Mouse (Mus musculus) liver (tissue): ENCODE measurements around the gene Fbf1.
A peak's percentile ranks its signal among the peaks of the same experiment; 100 is the strongest.

ENCODE experiments used
- DNase-seq: peaks from one replicate; pipeline ENCODE4 v3.0.0-alpha.2; 2020; ENCODE audit warnings: mixed read lengths

Gene Fbf1

GRCm38 (mm10) chr11:116178411-116179121 lies 10.6 kb upstream of the Fbf1 start:
- no peak for DNase-seq

DNA sequence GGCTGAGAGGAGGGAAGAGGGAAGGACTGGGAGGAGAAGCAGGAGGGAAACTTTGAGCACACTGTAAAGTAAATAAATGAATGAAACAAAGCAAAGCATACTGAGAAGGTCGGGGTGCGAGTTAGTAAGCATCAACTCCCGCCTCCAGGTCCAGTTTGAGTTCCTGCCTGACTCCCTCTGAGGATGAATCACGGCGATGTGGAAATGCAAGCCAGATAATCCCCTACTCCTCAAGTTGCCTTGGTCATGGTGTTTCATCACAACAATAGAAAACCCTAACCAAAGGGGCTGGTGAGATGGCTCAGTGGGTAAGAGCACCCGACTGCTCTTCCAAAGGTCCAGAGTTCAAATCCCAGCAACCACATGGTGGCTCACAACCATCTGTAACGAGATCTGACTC lies 8.0 kb upstream of the Fbf1 start:
- DNase-seq: no peak

DNA sequence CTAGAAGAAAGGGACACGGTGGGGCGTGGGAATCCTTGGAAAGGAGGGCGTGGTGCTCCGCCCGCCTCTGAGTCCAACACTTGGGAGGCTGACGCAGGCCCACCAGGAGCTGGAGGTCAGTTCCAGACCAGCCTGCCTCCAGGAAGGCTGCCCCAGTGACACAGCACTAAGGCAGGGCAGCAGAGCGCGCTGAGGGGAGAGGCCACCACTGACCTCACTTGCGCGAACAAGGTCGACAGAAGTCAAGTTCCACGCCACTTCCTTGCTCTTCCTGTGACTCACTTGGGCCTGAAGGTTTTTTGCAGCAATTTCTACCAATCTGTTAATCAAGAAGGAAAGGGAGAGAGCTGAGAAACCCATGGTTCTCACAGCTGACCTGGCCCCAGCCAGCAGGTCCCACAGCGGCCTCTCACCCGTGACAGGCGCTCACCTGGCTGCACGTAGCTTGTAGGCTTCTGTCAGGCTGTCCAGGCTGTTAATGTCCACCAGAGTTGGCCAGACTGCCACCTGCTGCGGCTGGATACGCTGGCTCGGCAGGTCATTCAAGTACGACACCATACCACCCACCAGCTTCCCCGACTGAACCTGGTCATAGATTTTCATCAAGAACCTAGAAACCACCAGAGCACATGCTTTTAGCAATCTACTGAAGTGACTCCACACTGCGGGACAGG lies 6.9 kb upstream of the Fbf1 start:
- no peak for DNase-seq

DNA sequence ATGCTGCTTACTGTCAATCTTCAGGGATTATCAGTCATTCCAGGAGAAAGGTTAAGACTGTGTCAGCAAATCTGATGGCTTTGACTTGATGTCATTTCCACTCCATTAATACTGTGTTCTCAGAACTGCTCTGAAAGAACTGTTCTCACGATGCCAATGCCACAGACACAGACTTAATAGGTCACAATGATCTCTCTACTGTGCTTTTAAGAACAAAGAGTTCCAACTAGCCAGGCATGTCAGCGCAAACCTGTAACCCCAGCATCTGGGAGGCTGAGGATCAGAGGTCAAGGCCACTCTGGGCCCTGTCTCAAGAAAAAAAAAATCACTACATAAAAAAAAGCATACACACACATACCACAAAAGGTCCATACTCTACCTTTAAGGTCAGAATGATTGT lies 4.0 kb upstream of the Fbf1 start:
- DNase-seq: no peak

DNA sequence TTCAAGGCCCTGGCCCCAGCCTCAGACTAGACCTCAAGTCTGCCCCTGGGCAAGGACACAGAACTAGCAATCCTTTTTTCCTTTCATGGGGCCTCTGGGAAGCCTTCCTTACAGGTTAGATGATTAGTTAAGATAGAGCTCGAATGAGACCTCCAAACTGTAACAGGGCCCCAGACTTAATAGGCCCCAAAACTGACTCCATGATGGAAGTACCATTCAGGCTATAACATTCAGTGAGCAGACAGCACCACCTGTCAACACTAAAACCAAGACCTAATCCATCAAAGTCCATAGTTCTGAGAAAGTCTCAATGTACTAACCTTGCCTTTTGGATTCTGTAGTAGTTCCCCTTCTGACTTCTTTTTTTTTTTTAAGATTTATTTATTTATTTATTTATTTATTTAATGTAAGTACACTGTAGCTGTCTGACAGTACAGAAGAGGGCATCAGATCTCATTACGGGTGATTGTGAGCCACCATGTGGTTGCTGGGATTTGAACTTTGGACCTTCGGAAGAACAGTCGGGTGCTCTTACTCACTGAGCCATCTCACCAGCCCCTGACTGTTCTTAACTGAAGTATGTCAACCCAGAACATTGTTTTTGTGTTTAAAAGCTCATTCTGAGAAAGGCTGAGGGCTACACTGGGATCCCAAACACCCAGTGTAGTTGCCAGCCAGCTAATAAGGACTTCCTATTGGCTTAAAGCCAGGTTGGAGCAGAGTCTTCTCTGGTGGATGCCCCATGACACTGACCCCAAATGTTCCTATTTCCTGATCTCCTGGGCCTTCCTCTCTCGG lies 2.2 kb upstream of the Fbf1 start:
- no peak for DNase-seq

GRCm38 (mm10) chr11:116169214-116169613 lies 1.2 kb upstream of the Fbf1 start:
- no peak for DNase-seq

DNA sequence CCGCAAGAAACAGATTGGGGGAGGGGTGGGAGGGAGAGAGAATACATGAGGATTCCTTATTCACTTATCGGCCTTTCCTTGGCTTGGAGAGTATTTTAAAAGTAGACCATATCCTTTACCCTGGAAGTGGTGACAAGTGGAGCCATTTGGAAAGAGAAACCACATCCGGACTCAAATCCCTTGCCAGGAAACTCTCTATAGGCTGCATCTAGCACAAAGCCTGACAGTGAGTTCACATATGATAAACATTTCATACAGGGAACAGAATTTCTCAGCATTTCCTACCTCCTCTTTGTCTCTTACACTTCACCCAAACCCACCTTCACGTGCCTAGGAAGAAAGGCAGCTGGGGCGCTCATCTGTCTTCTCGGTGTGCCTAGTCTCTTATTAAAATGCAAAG lies 734 bp downstream of the Fbf1 start:
- no peak for DNase-seq

DNA sequence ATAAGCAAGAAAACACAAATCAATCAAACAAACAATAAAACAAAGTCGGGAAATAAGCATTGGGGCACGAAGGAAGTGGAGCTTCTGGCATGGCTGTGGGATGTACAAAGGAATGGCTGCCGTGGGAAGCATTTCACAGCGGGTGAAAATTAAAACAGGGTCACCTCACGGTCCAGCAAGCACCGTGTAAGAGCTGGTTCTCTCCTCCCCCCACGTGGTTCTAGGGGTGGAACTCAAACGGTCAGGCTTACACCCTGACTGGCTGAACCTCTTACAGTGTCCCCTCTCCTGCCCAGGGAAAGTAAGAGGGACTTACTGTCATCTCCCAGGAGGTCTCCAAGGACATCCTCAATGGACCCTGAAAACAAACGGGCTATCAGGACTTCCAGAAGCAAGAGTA lies 5.0 kb downstream of the Fbf1 start:
- no peak for DNase-seq

DNA sequence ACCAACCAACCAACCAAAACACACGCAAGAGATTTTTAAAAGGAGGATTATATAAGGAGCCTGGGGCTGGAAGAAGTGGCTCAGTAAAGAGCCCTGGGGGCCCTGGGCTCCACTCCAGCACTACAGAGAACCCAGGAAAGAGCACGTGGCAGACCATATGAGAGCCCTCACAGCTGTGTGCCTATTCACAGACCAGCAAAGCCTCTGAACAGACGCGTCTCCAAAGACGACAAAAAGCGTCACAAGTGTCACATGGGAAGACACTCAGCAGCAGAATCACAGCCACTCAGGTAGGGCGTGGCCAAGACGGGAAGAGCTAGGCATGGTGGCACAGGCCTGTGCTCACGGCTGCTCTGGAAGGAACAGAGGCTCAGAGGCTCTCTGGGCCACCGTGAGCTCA lies 5.8 kb downstream of the Fbf1 start:
- no peak for DNase-seq

GRCm38 (mm10) chr11:116161312-116161711 lies 6.7 kb downstream of the Fbf1 start:
- no peak for DNase-seq

- DNase-seq: peak; percentile 74
Measured at GRCm38 (mm10) chr11:116150960-116151359, 17.0 kb downstream of the Fbf1 start.

DNA sequence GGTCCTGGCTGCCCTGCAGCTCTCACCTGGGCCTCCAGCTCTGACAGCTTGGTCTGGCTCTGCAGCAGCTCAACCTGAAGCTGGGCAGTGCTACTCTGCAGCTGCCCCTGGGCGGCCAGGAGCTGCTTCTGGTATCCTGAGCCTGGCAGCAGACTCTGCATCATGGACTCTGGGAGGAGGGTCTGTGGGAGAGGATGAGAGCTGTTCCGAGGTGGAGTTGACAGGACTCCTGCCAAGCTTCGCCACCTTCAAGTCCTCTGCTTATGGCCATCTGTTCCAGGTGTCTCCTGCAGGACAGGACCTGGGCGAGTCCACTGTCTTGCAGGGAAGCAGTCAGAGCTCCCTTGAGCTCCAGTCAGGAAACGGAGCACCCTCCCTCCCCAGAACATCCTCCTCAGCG lies 18.6 kb downstream of the Fbf1 start:
- DNase-seq: no peak

DNA sequence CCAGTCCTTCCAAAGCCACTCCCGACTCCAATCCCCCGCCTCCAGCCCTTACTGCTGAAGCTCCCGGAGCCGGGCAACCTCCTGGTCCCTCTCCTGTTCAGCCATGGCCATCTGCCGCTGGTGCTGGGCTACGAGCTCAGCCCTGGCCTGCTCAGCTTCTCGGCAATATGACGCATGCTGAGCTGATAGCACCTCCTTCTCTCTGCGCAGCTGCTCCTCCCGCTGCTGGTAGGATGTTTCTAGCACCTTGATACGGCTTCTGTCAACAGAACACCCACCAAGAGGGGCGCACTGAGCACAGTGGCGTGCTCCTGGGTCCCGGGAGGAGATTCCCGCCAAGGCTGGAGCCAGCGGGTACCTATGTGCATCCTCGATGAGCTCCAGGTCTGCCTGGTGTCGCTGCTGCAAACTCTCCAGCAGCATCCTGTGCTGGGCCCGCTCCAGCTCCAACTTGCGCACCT lies 19.2 kb downstream of the Fbf1 start:
- no peak for DNase-seq

DNA sequence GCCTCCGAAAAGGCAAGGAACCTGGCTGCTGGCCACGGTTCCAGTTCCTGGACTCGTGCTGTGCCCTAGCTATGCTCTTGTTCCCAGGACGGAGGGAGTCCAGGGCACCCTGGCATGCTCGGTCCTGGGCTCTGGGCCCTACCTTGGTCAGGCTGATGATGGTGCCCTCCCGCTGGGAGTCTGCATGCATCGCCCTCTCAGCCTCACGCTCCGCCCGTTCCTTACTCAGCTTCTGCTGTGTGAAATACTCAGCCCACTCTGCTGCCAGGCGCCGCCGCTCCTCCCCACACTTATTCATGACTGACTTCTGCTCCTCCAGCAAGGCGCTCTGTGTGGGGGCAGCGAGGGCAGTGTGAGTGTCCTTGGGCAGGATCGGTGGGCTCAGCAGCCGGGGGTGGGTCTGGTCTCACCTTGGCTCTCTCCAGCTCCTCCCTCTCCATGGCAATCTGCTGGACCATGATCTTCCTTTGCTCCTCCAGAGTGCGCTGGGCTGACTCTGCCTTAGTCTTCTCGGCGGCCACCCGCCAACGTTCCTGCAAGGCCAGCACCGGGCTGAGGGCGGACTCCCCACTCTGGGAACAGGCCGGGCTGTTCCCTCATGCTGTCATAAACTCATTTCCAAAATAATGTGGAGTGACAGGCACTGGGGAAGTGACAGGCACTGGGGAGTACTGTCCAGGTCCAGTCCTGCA lies 21.5 kb downstream of the Fbf1 start:
- DNase-seq: no peak

GRCm38 (mm10) chr11:116145481-116146293 lies 22.3 kb downstream of the Fbf1 start:
- no peak for DNase-seq

GRCm38 (mm10) chr11:116143468-116143867 lies 24.5 kb downstream of the Fbf1 start:
- peak; percentile 54 for DNase-seq

GRCm38 (mm10) chr11:116142211-116142991 lies 25.6 kb downstream of the Fbf1 start:
- peak; percentile 85 for DNase-seq

GRCm38 (mm10) chr11:116138468-116139138 lies 29.4 kb downstream of the Fbf1 start, which contains the start of gene Mrpl38:
Gene Mrpl38, minus strand, starts transcription at chr11:116138868.
- peak; percentile 95 for DNase-seq

- DNase-seq: no peak
Measured at GRCm38 (mm10) chr11:116138096-116138467, 29.9 kb downstream of the Fbf1 start.

- no peak for DNase-seq
Measured at GRCm38 (mm10) chr11:116134171-116134570, 33.8 kb downstream of the Fbf1 start.

DNA sequence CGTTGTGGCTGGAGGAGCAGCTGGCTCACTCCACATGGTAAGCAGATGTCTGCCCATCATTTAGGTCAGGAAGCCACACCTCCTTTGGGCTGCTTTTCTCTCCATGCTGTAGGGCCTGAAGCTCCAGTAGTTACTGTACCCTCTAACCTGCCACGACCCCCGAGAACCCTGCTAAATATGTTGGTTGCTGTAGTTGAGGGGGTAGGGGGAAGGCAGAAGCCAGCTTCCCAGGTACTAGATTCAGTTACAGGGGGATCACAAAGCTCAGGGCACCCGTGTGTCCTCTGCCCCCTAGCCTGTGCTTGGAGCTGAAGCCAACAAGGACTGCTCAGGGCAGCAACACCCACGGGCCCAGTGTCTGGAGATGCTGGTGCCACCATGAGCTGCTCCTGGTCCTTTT lies 34.5 kb downstream of the Fbf1 start:
- no peak for DNase-seq
